Mouse (Mus musculus) induced T-regulatory cell, adult 2 months (primary cell): ENCODE results near the gene Myo1b.

ENCODE experiments used
- DNase-seq: peaks from one replicate; pipeline ENCODE4 v3.0.0-alpha.2; 2012; ENCODE audit warnings: low read depth

The Myo1b gene

GRCm38 (mm10) chr1:51915576-51916156, at the start of gene Myo1b:
Gene Myo1b, minus strand, starts transcription at chr1:51916071.
- DNase-seq = peak; percentile 9

- DNase-seq = no peak
Measured at GRCm38 (mm10) chr1:51964647-51965046, 48.8 kb upstream of the Myo1b start.

- no peak for DNase-seq
Measured at GRCm38 (mm10) chr1:51947116-51947515, 31.2 kb upstream of the Myo1b start.

- peak; percentile 65 for DNase-seq
Measured at GRCm38 (mm10) chr1:51944755-51945154, 28.9 kb upstream of the Myo1b start.

GRCm38 (mm10) chr1:51938357-51938756, 22.5 kb upstream of the Myo1b start:
- no peak for DNase-seq

GRCm38 (mm10) chr1:51935006-51935405, 19.1 kb upstream of the Myo1b start:
- no peak for DNase-seq

GRCm38 (mm10) chr1:51934176-51934924, 18.5 kb upstream of the Myo1b start:
- DNase-seq = peak; percentile 64

- no peak for DNase-seq
Measured at GRCm38 (mm10) chr1:51932826-51933225, 17.0 kb upstream of the Myo1b start.

- DNase-seq = no peak
Measured at GRCm38 (mm10) chr1:51931561-51931960, 15.7 kb upstream of the Myo1b start.

- DNase-seq = no peak
Measured at GRCm38 (mm10) chr1:51930584-51930983, 14.7 kb upstream of the Myo1b start.

- DNase-seq = no peak
Measured at GRCm38 (mm10) chr1:51929557-51929956, 13.7 kb upstream of the Myo1b start.

GRCm38 (mm10) chr1:51922820-51923219, 6.9 kb upstream of the Myo1b start:
- DNase-seq = no peak

GRCm38 (mm10) chr1:51916276-51916675, 405 bp upstream of the Myo1b start:
- DNase-seq = no peak

GRCm38 (mm10) chr1:51915051-51915575, 758 bp downstream of the Myo1b start:
- no peak for DNase-seq

- no peak for DNase-seq
Measured at GRCm38 (mm10) chr1:51914095-51914494, 1.8 kb downstream of the Myo1b start.

GRCm38 (mm10) chr1:51913071-51913814, 2.6 kb downstream of the Myo1b start:
- DNase-seq = no peak

GRCm38 (mm10) chr1:51911331-51911730, 4.5 kb downstream of the Myo1b start:
- DNase-seq = no peak

GRCm38 (mm10) chr1:51909204-51909603, 6.7 kb downstream of the Myo1b start:
- DNase-seq = no peak

- DNase-seq = no peak
Measured at GRCm38 (mm10) chr1:51907821-51908220, 8.1 kb downstream of the Myo1b start.

- no peak for DNase-seq
Measured at GRCm38 (mm10) chr1:51906206-51906906, 9.5 kb downstream of the Myo1b start.

GRCm38 (mm10) chr1:51905073-51905472, 10.8 kb downstream of the Myo1b start:
- DNase-seq = no peak

- DNase-seq = no peak
Measured at GRCm38 (mm10) chr1:51897160-51897572, 18.7 kb downstream of the Myo1b start.
